Mouse (Mus musculus): ENCODE results near the gene Zfp941. TPM values are rescaled to one million over a fixed set of nuclear protein-coding genes. Genes with fewer than 3 reads are reported as not detected.

The Zfp941 gene
- polyA plus RNA-seq (2014; fragmentation: Illumina TruSeq; extraction: RNeasy Lipid Tissue Mini Kit (QIAGEN cat#74804); ENCODE audit: low read depth, low replicate concordance), result 0.18 TPM

DNA sequence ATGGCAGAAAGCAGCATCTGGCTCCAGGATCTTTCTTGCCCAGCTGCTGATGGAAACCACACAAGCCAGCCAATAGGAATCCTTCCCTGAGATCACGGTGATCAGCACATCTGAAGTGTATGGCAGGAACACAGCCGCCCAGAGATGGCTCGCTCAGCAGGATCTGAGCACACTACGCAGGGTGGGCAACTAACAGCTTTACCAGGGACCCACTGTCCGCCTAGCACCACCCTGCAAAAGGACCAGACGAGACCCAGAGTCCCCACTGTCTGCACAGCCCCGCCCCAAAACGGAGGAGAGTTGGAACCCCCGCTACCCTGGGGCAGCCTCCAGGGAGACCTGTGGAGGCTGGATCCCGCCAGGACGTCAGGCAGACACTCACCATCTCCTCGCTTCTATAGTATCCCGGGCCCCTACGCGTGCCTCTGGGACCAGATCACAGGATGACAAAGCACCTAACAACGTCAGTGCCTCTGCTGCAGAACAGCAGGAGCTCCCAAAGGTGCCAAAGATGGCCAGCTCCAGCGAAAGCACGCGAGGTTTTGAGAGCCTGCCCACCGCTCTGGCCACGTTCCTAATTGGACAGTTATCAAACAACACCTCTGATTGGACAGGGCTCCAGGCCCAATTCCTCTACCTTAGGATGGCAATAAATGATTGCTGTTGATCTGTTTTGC lies at the start of gene Zfp941:
Gene Zfp941, minus strand, starts transcription at position 526 of the 677 bp plus-strand sequence.

DNA sequence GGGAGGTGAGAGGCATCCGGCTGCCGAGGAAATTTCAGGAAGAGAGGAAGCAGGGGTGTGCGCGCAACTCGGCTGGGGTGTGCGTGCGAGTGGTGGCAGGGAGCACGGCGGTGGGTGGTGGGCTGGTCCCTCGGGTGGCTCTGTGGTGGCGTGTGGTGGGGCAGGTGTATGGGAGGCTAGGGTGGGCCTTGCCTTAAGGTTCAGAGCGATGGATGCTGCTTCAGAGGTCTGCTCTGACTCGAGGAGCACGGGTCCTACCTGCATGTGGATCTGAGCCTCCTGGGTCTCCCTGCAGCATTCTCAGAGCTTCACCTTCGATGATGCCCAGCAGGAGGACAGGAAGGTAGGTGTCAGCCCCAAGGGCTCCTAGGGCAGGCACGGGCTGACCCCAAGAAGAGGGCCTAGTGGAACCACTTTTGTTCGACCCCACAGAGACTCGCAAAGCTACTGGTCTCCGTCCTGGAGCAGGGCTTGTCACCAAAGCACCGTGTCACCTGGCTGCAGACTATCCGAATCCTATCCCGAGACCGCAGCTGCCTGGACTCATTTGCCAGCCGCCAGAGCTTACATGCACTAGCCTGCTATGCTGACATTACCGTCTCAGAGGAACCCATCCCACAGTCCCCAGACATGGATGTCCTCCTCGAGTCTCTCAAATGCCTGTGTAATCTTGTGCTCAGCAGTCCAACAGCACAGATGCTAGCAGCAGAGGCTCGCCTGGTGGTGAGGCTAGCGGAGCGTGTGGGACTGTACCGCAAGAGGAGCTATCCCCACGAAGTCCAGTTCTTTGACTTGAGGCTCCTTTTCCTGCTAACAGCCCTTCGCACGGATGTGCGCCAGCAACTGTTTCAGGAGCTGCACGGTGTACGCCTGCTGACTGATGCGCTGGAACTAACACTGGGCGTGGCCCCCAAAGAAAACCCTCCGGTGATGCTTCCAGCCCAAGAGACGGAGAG lies 35.9 kb upstream of the Zfp941 start, which contains the start of gene Bet1l:
Gene Bet1l, minus strand, starts transcription at position 28 of the 956 bp plus-strand sequence.

DNA sequence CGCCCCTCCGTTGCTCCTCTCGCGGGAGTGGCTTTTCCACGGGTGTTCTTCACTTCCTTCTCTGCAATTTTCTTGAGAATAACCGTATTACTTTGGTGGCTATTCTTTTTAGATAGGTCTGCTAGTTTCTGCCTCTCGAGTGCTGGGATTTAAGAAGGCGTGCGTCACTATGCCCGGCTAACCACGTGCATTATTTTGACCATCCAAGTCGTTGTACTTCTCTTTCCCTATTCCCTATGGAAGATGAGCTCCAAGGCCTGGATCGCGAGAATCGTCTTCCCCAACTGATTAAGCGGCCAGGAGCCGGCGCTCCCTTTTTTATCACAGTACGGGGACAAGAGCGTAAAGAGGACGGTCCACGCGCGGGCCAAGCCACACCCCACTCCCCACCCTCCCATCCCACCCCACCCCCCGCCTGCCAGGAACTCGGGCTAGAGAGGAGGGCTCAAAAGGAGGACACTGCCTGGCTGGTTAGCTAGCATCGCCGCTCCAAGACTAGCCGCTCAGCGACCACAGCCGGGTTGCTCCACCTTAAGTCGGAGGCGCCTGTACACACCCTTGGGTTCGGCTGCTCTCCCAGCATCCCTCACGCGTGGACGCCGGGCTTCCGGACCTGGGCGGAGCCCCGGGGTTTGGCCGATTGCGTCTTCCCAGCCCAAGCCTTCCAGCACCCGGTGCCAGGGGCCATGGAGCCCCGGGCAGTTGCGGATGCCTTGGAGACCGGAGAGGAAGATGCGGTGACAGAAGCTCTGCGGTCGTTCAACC lies 35.0 kb upstream of the Zfp941 start, which contains the start of gene Ric8a:
Gene Ric8a, plus strand, starts transcription at position 173 of the 765 bp plus-strand sequence.

DNA sequence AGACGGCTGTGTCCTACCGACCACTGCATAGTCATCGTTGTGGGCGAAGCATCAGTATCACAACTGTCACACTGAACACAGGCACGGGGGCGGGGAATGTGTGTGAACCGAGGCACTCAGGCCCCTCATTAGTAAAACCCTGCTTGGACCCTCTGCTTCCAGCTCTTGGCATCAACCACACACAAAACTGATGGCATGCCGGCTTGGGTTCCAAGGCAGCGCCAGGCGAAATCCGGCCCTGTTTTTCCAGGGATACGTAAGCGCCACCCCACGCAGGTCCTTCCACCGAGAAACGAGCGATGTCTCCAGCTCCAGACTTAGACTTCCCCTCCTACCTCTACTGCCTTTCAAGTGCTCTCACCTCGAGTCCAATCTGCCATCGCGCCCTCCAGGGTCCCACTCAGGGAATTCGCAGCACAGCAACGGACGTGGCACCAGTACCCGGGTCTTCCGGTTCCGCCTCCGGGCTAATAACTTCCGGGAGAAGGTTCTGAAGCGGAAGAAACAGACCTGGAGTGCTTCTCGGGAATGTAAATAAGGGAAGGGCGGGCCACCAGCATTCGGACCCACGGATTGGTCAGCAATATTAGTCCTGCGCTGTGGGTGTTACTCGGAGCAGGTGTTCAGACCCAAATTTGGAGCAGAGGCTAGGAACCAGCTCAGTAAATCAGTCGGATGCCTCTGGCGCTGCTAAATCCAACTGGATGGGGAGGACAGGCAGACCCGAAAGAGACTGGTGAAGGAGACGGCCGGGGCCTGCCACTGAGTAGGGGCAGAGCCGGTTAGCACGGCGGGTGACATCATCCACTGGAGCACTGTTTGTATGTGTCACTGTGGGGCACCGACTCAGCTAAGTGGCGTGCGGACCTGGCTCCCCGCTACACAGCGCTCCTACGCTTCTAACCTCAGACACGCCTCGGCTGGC lies 34.1 kb upstream of the Zfp941 start, which contains the start of gene Gm45785:
Gene Gm45785, minus strand, starts transcription at position 472 of the 925 bp plus-strand sequence.

DNA sequence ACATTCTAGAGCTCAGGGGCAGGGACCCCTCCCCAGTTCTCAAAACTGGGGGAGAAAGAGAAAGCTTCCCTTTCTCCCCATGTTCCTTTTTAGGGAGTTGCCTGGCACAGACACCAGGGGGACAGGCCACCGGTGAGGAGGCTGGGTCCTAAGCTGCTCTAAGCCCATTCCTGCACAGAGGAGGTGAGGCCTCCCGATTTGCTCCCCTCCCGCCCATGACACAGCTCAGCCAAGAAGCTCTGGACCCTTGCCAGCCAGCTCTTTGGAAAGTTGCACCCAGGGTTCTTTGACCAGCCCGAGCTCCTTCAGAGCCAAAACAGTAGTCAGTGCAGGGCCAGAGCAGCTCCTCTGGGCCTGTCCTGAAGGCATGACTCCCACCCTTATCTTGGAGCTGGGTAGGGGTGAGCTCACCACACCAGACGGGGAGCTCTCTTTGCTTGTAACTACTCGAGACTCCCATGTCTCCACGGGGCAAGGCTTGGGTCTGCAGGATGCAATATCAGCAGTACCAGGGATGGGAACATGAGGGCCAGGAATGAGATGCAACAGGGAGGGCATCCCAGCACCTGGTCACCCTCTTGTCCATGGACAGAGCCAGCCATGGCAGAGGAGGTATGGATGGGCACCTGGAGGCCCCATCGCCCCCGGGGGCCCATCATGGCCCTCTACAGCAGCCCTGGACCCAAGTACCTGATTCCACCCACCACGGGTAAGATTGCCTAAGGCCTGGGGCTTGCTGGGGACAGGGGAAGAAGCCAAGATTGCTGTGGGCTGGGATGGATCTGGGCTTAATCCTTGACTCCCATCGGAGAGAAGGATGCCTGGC lies 26.0 kb upstream of the Zfp941 start, which contains the start of gene Odf3:
Gene Odf3, plus strand, starts transcription at position 51 of the 826 bp plus-strand sequence.

DNA sequence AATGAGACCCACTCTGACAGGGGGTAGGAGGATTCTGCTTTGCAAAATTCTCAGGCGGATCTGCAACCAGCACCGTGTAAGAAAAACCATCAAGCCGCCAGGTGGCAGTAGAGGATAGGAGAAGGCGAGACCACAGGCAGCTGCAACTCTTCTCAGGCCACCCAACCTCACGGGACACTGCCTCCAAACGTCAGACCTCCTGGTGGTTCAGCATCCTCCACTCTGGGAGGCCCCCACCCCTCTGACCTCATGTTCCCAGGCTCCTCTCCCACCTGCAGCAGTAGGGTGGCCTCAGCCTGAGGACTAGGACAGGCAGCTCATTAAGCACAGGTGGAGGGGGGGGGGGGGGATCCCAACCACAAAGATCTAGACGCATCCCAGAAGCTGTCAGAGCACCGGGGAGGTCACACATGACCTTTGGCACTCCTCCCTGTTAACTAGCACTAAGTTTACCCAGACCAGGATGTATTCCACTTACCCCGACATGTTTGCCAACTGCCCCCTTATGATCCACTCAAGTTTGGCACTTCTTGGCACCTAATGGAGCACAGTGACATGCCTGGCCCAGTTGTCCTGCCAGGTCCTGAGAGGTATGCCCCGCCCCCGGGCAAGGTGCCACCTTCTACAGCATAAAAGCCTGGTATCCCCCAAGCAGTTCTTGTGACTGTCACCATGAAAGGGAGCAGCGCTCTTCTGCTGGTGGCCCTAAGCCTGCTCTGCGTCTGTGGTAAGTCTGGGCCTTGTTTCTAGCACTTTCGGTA lies 23.1 kb upstream of the Zfp941 start, which contains the start of gene Scgb1c1:
Gene Scgb1c1, plus strand, starts transcription at position 643 of the 761 bp plus-strand sequence.

DNA sequence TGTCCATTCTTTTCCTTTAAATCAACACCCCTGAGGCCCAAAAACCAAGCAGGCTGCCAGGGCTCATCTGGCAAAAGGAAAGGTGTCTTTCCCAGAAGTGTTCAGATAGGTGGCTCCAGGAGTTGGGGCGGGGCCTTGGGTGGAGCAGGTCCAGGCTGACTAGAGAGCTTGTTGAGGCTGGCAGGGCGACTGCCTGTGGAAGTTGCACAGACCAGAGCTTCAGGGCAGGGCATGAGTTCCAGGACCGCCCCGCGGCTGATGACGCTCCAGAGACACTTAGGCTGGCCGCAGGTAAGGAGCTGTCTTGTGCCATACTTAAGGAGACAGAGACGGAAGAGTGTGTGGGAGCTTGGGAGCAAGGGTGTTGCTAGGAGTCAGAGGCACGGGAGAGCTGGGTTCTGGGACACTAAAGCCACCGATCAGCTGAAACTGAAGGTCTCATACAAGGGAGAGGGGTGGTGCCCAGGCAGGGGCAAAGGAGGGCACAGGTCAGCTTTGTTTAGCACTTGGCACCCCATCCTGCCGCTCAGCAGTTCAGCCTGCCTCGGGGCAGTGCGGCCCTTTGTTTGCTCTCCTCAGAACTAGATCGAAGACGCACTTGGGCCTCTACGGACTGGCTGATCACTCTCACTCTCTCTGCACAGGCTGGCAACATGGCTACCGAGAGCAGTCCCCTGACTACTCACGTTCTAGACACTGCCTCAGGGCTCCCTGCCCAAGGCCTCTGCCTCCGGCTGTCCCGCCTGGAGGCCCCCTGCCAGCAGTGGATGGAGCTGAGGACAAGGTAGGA lies 13.2 kb upstream of the Zfp941 start, which contains the start of gene Urah:
Gene Urah, plus strand, starts transcription at position 51 of the 790 bp plus-strand sequence.

DNA sequence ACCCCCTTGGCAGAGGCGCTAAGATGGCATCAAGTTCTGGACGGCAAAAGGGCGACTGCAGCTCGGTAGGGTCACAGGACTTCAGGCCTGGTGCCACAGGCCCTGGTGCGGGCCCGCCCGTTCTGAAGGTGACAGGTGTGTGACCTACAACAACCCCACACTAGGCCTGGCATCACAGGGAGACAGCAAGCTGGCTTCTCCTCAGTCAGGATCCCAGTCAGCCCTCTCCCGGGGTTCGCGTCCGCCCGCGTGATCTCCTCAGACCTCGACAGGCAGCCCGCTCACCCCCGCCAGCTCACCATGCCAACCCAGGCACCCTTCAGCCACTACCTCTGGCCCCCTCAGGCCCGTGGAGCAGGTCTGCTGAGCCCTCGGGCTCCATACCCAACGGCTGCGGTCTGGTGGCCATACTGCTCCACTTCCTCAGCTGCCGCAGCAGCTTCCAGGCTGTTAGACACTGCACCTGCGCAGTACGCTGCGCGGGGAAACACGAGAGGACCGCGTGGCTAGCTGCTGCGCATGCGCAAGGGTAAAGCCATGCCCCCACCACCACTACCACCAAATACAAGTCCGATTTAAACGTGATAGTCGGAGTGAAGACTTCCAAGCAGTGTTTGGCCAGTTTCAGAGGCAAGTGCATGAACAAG lies 34.4 kb downstream of the Zfp941 start, which contains the start of gene Syce1:
Gene Syce1, minus strand, starts transcription at position 447 of the 647 bp plus-strand sequence.

DNA sequence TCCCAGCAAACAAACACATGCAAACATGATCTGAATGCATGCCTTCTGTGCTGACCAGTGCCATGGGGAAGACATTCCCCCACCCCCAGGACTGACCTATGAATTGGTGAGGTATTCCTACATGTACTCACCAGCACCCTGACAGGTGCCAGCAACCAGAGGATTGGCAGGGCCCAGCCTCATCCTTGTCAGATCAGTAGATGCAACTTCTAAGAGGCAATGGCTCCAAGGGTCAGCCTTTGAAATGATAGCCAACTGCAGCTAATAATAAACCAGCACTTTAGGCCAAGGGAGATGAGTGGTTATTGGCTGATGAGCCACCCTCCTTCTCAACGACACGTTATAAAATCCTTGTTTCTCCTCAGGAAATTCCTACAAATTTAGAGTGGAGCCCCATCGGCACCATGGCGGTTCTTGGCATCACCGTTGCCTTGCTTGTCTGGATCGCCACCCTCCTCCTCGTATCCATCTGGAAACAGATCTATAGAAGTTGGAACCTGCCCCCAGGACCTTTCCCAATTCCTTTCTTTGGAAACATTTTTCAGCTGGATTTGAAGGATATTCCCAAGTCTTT lies 58.4 kb downstream of the Zfp941 start, which contains the start of gene Cyp2e1:
Gene Cyp2e1, plus strand, starts transcription at position 293 of the 574 bp plus-strand sequence.

Other genes starting within 250 kb of the Zfp941 start
- gene Olfr46, start 220.9 kb downstream of the Zfp941 start, polyA plus RNA-seq (2014; fragmentation: Illumina TruSeq; extraction: RNeasy Lipid Tissue Mini Kit (QIAGEN cat#74804); ENCODE audit: low read depth, low replicate concordance), result not detected
- gene Olfr61, start 193.2 kb downstream of the Zfp941 start, polyA plus RNA-seq (2014; fragmentation: Illumina TruSeq; extraction: RNeasy Lipid Tissue Mini Kit (QIAGEN cat#74804); ENCODE audit: low read depth, low replicate concordance), result not detected
- gene Olfr53, start 175.7 kb downstream of the Zfp941 start, polyA plus RNA-seq (2014; fragmentation: Illumina TruSeq; extraction: RNeasy Lipid Tissue Mini Kit (QIAGEN cat#74804); ENCODE audit: low read depth, low replicate concordance), result not detected
- not detected for gene Olfr539, start 162.2 kb downstream of the Zfp941 start, polyA plus RNA-seq (2014; fragmentation: Illumina TruSeq; extraction: RNeasy Lipid Tissue Mini Kit (QIAGEN cat#74804); ENCODE audit: low read depth, low replicate concordance)
- not detected for gene Olfr45, start 140.2 kb downstream of the Zfp941 start, polyA plus RNA-seq (2014; fragmentation: Illumina TruSeq; extraction: RNeasy Lipid Tissue Mini Kit (QIAGEN cat#74804); ENCODE audit: low read depth, low replicate concordance)
- not detected for gene Olfr541, start 124.9 kb downstream of the Zfp941 start, polyA plus RNA-seq (2014; fragmentation: Illumina TruSeq; extraction: RNeasy Lipid Tissue Mini Kit (QIAGEN cat#74804); ENCODE audit: low read depth, low replicate concordance)
- 21.8 TPM for gene Cyp2e1, start 58.4 kb downstream of the Zfp941 start, polyA plus RNA-seq (2014; fragmentation: Illumina TruSeq; extraction: RNeasy Lipid Tissue Mini Kit (QIAGEN cat#74804); ENCODE audit: low read depth, low replicate concordance)
- not detected for gene Syce1, start 34.3 kb downstream of the Zfp941 start, polyA plus RNA-seq (2014; fragmentation: Illumina TruSeq; extraction: RNeasy Lipid Tissue Mini Kit (QIAGEN cat#74804); ENCODE audit: low read depth, low replicate concordance)
- gene Urah, start 12.8 kb upstream of the Zfp941 start, polyA plus RNA-seq (2014; fragmentation: Illumina TruSeq; extraction: RNeasy Lipid Tissue Mini Kit (QIAGEN cat#74804); ENCODE audit: low read depth, low replicate concordance), result 1.8 TPM
- 35.3 TPM for gene Scgb1c1, start 23.4 kb upstream of the Zfp941 start, polyA plus RNA-seq (2014; fragmentation: Illumina TruSeq; extraction: RNeasy Lipid Tissue Mini Kit (QIAGEN cat#74804); ENCODE audit: low read depth, low replicate concordance)
- not detected for gene Odf3, start 25.6 kb upstream of the Zfp941 start, polyA plus RNA-seq (2014; fragmentation: Illumina TruSeq; extraction: RNeasy Lipid Tissue Mini Kit (QIAGEN cat#74804); ENCODE audit: low read depth, low replicate concordance)
- gene Gm45785, start 34.2 kb upstream of the Zfp941 start, polyA plus RNA-seq (2014; fragmentation: Illumina TruSeq; extraction: RNeasy Lipid Tissue Mini Kit (QIAGEN cat#74804); ENCODE audit: low read depth, low replicate concordance), result not detected
- gene Ric8a, start 34.8 kb upstream of the Zfp941 start, polyA plus RNA-seq (2014; fragmentation: Illumina TruSeq; extraction: RNeasy Lipid Tissue Mini Kit (QIAGEN cat#74804); ENCODE audit: low read depth, low replicate concordance), result 22.6 TPM
- gene Bet1l, start 35.4 kb upstream of the Zfp941 start, polyA plus RNA-seq (2014; fragmentation: Illumina TruSeq; extraction: RNeasy Lipid Tissue Mini Kit (QIAGEN cat#74804); ENCODE audit: low read depth, low replicate concordance), result 12.4 TPM
- 93.8 TPM for gene Psmd13, start 59.8 kb upstream of the Zfp941 start, polyA plus RNA-seq (2014; fragmentation: Illumina TruSeq; extraction: RNeasy Lipid Tissue Mini Kit (QIAGEN cat#74804); ENCODE audit: low read depth, low replicate concordance)
- 77.7 TPM for gene Sirt3, start 60.1 kb upstream of the Zfp941 start, polyA plus RNA-seq (2014; fragmentation: Illumina TruSeq; extraction: RNeasy Lipid Tissue Mini Kit (QIAGEN cat#74804); ENCODE audit: low read depth, low replicate concordance)
- 3,602 TPM for gene Cox8b, start 78.3 kb upstream of the Zfp941 start, polyA plus RNA-seq (2014; fragmentation: Illumina TruSeq; extraction: RNeasy Lipid Tissue Mini Kit (QIAGEN cat#74804); ENCODE audit: low read depth, low replicate concordance)
- not detected for gene Nlrp6, start 98.7 kb upstream of the Zfp941 start, polyA plus RNA-seq (2014; fragmentation: Illumina TruSeq; extraction: RNeasy Lipid Tissue Mini Kit (QIAGEN cat#74804); ENCODE audit: low read depth, low replicate concordance)
- gene Pgghg, start 119.2 kb upstream of the Zfp941 start, polyA plus RNA-seq (2014; fragmentation: Illumina TruSeq; extraction: RNeasy Lipid Tissue Mini Kit (QIAGEN cat#74804); ENCODE audit: low read depth, low replicate concordance), result 6.1 TPM
- 0.92 TPM for gene Ifitm5, start 128.1 kb upstream of the Zfp941 start, polyA plus RNA-seq (2014; fragmentation: Illumina TruSeq; extraction: RNeasy Lipid Tissue Mini Kit (QIAGEN cat#74804); ENCODE audit: low read depth, low replicate concordance)
- gene Gm45717, start 133.8 kb upstream of the Zfp941 start, polyA plus RNA-seq (2014; fragmentation: Illumina TruSeq; extraction: RNeasy Lipid Tissue Mini Kit (QIAGEN cat#74804); ENCODE audit: low read depth, low replicate concordance), result not detected
- gene Ifitm2, start 133.8 kb upstream of the Zfp941 start, polyA plus RNA-seq (2014; fragmentation: Illumina TruSeq; extraction: RNeasy Lipid Tissue Mini Kit (QIAGEN cat#74804); ENCODE audit: low read depth, low replicate concordance), result 168 TPM
- 10.8 TPM for gene Ifitm1, start 145.0 kb upstream of the Zfp941 start, polyA plus RNA-seq (2014; fragmentation: Illumina TruSeq; extraction: RNeasy Lipid Tissue Mini Kit (QIAGEN cat#74804); ENCODE audit: low read depth, low replicate concordance)
- gene Ifitm3, start 188.6 kb upstream of the Zfp941 start, polyA plus RNA-seq (2014; fragmentation: Illumina TruSeq; extraction: RNeasy Lipid Tissue Mini Kit (QIAGEN cat#74804); ENCODE audit: low read depth, low replicate concordance), result 220 TPM
- gene Ifitm6, start 195.7 kb upstream of the Zfp941 start, polyA plus RNA-seq (2014; fragmentation: Illumina TruSeq; extraction: RNeasy Lipid Tissue Mini Kit (QIAGEN cat#74804); ENCODE audit: low read depth, low replicate concordance), result 0.84 TPM
- gene Gm17387, start 207.0 kb upstream of the Zfp941 start, polyA plus RNA-seq (2014; fragmentation: Illumina TruSeq; extraction: RNeasy Lipid Tissue Mini Kit (QIAGEN cat#74804); ENCODE audit: low read depth, low replicate concordance), result not detected
- not detected for gene B4galnt4, start 238.9 kb upstream of the Zfp941 start, polyA plus RNA-seq (2014; fragmentation: Illumina TruSeq; extraction: RNeasy Lipid Tissue Mini Kit (QIAGEN cat#74804); ENCODE audit: low read depth, low replicate concordance)